ENCODE assay signal across 18 mouse cellular contexts in genomic region chr8:54548383-54548782, GRCm38 (mm10). TPM values are rescaled to one million over a fixed set of nuclear protein-coding genes. Genes with fewer than 3 reads are reported as not detected.
DNase-seq lines count a peak whose midpoint lies in the region; ATAC-seq and TF ChIP-seq lines count a peak whose summit lies in the region.
"Had no signal": no experiment of that assay in that cellular context is flagged by ENCODE, and none has a peak within 500 bp of the region (broad histone marks: within the 10 kb centered on the region; RNA-seq: fewer than 3 reads in every experiment).

No protein-coding gene starts in this region.

- no peaks in the 10 kb centered on the region for H3K9me3 ChIP-seq in hindbrain, embryonic 16.5 days (ENCODE audit: control insufficient read depth, low read length)
- no peaks in the 10 kb centered on the region for H3K9me3 ChIP-seq in hindbrain, embryonic 13.5 days
- H3K9me3 ChIP-seq: forebrain, embryonic 10.5 days; intestine, embryonic 15.5 days; liver, embryonic 13.5 days; midbrain, embryonic 10.5 days had no signal

- TF ChIP-seq CTCF in embryonic fibroblast, embryonic 13.5 days (IDR thresholded peaks at IDR 0.05; ENCODE audit: borderline replicate concordance, insufficient read depth, low read length): no peak

- no peaks in the 10 kb centered on the region for H3K36me3 ChIP-seq in hindbrain, embryonic 16.5 days (ENCODE audit: control insufficient read depth, insufficient read depth, low read length)
- no peaks in the 10 kb centered on the region for H3K36me3 ChIP-seq in hindbrain, embryonic 13.5 days
- H3K36me3 ChIP-seq: forebrain, embryonic 10.5 days; intestine, embryonic 15.5 days; liver, embryonic 13.5 days; midbrain, embryonic 10.5 days had no signal

- H3K27ac ChIP-seq in hindbrain, embryonic 16.5 days (ENCODE audit: low read depth, low read length): no peak overlapping the region
- H3K27ac ChIP-seq in hindbrain, embryonic 13.5 days: no peak overlapping the region
- peak overlapping the region; percentile 69; the same call in 1 of the 2 replicates for H3K27ac ChIP-seq in embryonic fibroblast, embryonic 13.5 days (ENCODE audit: insufficient read depth, low read length)
- H3K27ac ChIP-seq: forebrain, embryonic 10.5 days; intestine, embryonic 15.5 days; liver, embryonic 13.5 days; midbrain, embryonic 10.5 days had no signal

- no peak overlapping the region for H3K4me2 ChIP-seq in hindbrain, embryonic 16.5 days (ENCODE audit: low read length)
- H3K4me2 ChIP-seq in hindbrain, embryonic 13.5 days: no peak overlapping the region
- H3K4me2 ChIP-seq: intestine, embryonic 15.5 days; liver, embryonic 13.5 days had no signal

- 67% methylated on average over 6 of the region's 6 CpGs for WGBS in hindbrain, embryonic 16.5 days
- 68% methylated on average over 6 of the region's 6 CpGs for WGBS in hindbrain, embryonic 13.5 days

- no peak overlapping the region for H3K9ac ChIP-seq in hindbrain, embryonic 16.5 days (ENCODE audit: low read depth, low read length)
- no peak overlapping the region for H3K9ac ChIP-seq in hindbrain, embryonic 13.5 days
- H3K9ac ChIP-seq: intestine, embryonic 15.5 days; liver, embryonic 13.5 days had no signal

- H3K27me3 ChIP-seq in hindbrain, embryonic 16.5 days (replicated peaks; ENCODE audit: control insufficient read depth, insufficient read depth, low read length): no peaks in the 10 kb centered on the region
- no peaks in the 10 kb centered on the region for H3K27me3 ChIP-seq in hindbrain, embryonic 13.5 days
- H3K27me3 ChIP-seq: CH12.LX; intestine, embryonic 15.5 days; liver, embryonic 13.5 days had no signal

- ATAC-seq in hindbrain, embryonic 16.5 days: peak; percentile 80
- no peak for ATAC-seq in hindbrain, embryonic 13.5 days (ENCODE audit: low FRiP score)
- ATAC-seq: intestine, embryonic 15.5 days had no signal

- no peak for TF ChIP-seq POLR2A in embryonic fibroblast, embryonic 13.5 days (IDR thresholded peaks at IDR 0.05; ENCODE audit: low read depth, low read length)

- peak; percentile 33 to 37 for DNase-seq in cerebellum, postnatal 14 days
- DNase-seq in cerebellum, adult 8-10 months: no peak
- DNase-seq in Muller cell, postnatal 12 days (ENCODE audit: inconsistent ontology term): peak; percentile 97
- no peak for DNase-seq in right cerebral cortex, postnatal 36 days (ENCODE audit: low spot score in 2 of 2)
- DNase-seq in thymus, postnatal 4 days: no peak
- DNase-seq: embryo, embryonic 11 days; heart, postnatal 14 days; liver, embryonic 13.5 days; lung, postnatal 10 days had no signal

- no peak overlapping the region for H3K4me3 ChIP-seq in hindbrain, embryonic 16.5 days (ENCODE audit: low read length)
- H3K4me3 ChIP-seq in hindbrain, embryonic 13.5 days: no peak overlapping the region
- H3K4me3 ChIP-seq in embryonic fibroblast, embryonic 13.5 days (ENCODE audit: insufficient read depth, low read length): no peak overlapping the region
- H3K4me3 ChIP-seq: forebrain, embryonic 10.5 days; intestine, embryonic 15.5 days; liver, embryonic 13.5 days; midbrain, embryonic 10.5 days had no signal

- no peaks in the 10 kb centered on the region for H3K4me1 ChIP-seq in hindbrain, embryonic 16.5 days (ENCODE audit: control insufficient read depth, insufficient read depth, low read depth, low read length)
- H3K4me1 ChIP-seq in hindbrain, embryonic 13.5 days (replicated peaks): no peaks in the 10 kb centered on the region
- H3K4me1 ChIP-seq in embryonic fibroblast, embryonic 13.5 days (ENCODE audit: control insufficient read depth, insufficient read depth, low read length): peaks cover 10% of the 10 kb centered on the region
- H3K4me1 ChIP-seq: forebrain, embryonic 10.5 days; intestine, embryonic 15.5 days; liver, embryonic 13.5 days; midbrain, embryonic 10.5 days had no signal

RNA-seq across cellular contexts. Expression of gene Spcs3, which starts 18.6 kb away (rescaled TPM):
- 48.5 and 49.4 TPM in 2 replicates for polyA plus RNA-seq in hindbrain, embryonic 16.5 days (2015; fragmentation: Nextera tagmentation; extraction: Ambion mirVana)
- polyA plus RNA-seq in hindbrain, embryonic 13.5 days (2015; fragmentation: Nextera tagmentation; extraction: Ambion mirVana): 53.1 and 56.2 TPM in 2 replicates
- polyA plus RNA-seq in embryonic fibroblast, embryonic 13.5 days (2011; ENCODE audit: insufficient read length, low read depth, missing spikeins): 87.3 and 95.1 TPM in 2 replicates

RNA-seq across cellular contexts. Expression of gene Asb5, which starts 19.0 kb away (rescaled TPM):
- polyA plus RNA-seq in hindbrain, embryonic 16.5 days (2015; fragmentation: Nextera tagmentation; extraction: Ambion mirVana): 6.0 and 6.2 TPM in 2 replicates
- 6.7 and 7.9 TPM in 2 replicates for polyA plus RNA-seq in hindbrain, embryonic 13.5 days (2015; fragmentation: Nextera tagmentation; extraction: Ambion mirVana)
- polyA plus RNA-seq in embryonic fibroblast, embryonic 13.5 days (2011; ENCODE audit: insufficient read length, low read depth, missing spikeins): 0.33 and 0.80 TPM in 2 replicates

RNA-seq across cellular contexts. Expression of gene Spata4, which starts 52.2 kb away (rescaled TPM):
- polyA plus RNA-seq in hindbrain, embryonic 16.5 days (2015; fragmentation: Nextera tagmentation; extraction: Ambion mirVana): 0.24 TPM in 1 of 2 replicates, not detected in the other
- polyA plus RNA-seq in hindbrain, embryonic 13.5 days (2015; fragmentation: Nextera tagmentation; extraction: Ambion mirVana): 0.16 and 0.38 TPM in 2 replicates
- not detected in 2 replicates for polyA plus RNA-seq in embryonic fibroblast, embryonic 13.5 days (2011; ENCODE audit: insufficient read length, low read depth, missing spikeins)
- polyA plus RNA-seq: forebrain, embryonic 10.5 days; intestine, embryonic 15.5 days; liver, embryonic 13.5 days; midbrain, embryonic 10.5 days; small intestine, adult 2 months; stomach, embryonic 16.5 days had no signal

Comparison
In these comparisons a context has a peak if more than half of its experiments do, and no peak if none do; other contexts are left out.
1. DNase-seq: peak in cerebellum, postnatal 14 days (2 of 2) and Muller cell, postnatal 12 days (single experiment); none in cerebellum, adult 8-10 months (single experiment), right cerebral cortex, postnatal 36 days (0 of 2) and thymus, postnatal 4 days (single experiment).